Mouse (Mus musculus): ENCODE results near the gene Agt. TPM values are rescaled to one million over a fixed set of nuclear protein-coding genes. Genes with fewer than 3 reads are reported as not detected.

Agt gene
- polyA plus RNA-seq, 1 experiment from 2014 or later, result 183 TPM

GRCm38 (mm10) chr8:124551011-124551661 lies 18.4 kb downstream of the Agt start:
- peaks cover 64% of the 10 kb centered on the region for H3K36me3 ChIP-seq (replicated peaks)
- H3K27ac ChIP-seq (replicated peaks), result no peak overlapping the region
- H3K4me3 ChIP-seq (replicated peaks), result no peak overlapping the region
- no peaks in the 10 kb centered on the region for H3K27me3 ChIP-seq
- ATAC-seq (ENCODE audit: insufficient read depth), result no peak
- H3K4me2 ChIP-seq, result no peak overlapping the region
- 87% methylated on average over 15 of the region's 15 CpGs for WGBS (ENCODE audit: insufficient replicate concordance)
- no peaks in the 10 kb centered on the region for H3K4me1 ChIP-seq (replicated peaks)
- H3K9ac ChIP-seq, result no peak overlapping the region
- H3K9me3 ChIP-seq (replicated peaks), result no peaks in the 10 kb centered on the region

GRCm38 (mm10) chr8:124548187-124548586 lies 21.3 kb downstream of the Agt start:
- Histone ChIP-seq H3K4me2 (no peak overlapping the region), H3K36me3 (replicated peaks) (peaks cover 92% of the 10 kb centered on the region), H3K27ac (replicated peaks) (no peak overlapping the region), H3K4me1 (replicated peaks) (no peaks in the 10 kb centered on the region), H3K4me3 (replicated peaks) (no peak overlapping the region), H3K9ac (no peak overlapping the region), H3K9me3 (replicated peaks) (no peaks in the 10 kb centered on the region), H3K27me3 (no peaks in the 10 kb centered on the region)
- ATAC-seq (ENCODE audit: insufficient read depth), result no peak
- WGBS (ENCODE audit: insufficient replicate concordance), result 73% methylated on average over 1 of the region's 1 CpGs

GRCm38 (mm10) chr8:124547269-124547668 lies 22.2 kb downstream of the Agt start:
- Histone ChIP-seq H3K27ac (replicated peaks) (no peak overlapping the region), H3K9ac (no peak overlapping the region), H3K27me3 (no peaks in the 10 kb centered on the region), H3K4me2 (no peak overlapping the region), H3K4me3 (replicated peaks) (no peak overlapping the region), H3K9me3 (replicated peaks) (no peaks in the 10 kb centered on the region), H3K4me1 (replicated peaks) (no peaks in the 10 kb centered on the region), H3K36me3 (replicated peaks) (peaks cover 95% of the 10 kb centered on the region)
- ATAC-seq (ENCODE audit: insufficient read depth), result no peak
- WGBS (ENCODE audit: insufficient replicate concordance), result 66% methylated on average over 11 of the region's 11 CpGs

GRCm38 (mm10) chr8:124546815-124547214 lies 22.7 kb downstream of the Agt start:
- H3K27ac ChIP-seq (replicated peaks), result no peak overlapping the region
- H3K36me3 ChIP-seq (replicated peaks), result peaks cover 95% of the 10 kb centered on the region
- H3K9ac ChIP-seq, result no peak overlapping the region
- H3K4me1 ChIP-seq (replicated peaks), result no peaks in the 10 kb centered on the region
- no peaks in the 10 kb centered on the region for H3K27me3 ChIP-seq
- H3K4me3 ChIP-seq (replicated peaks), result no peak overlapping the region
- no peak overlapping the region for H3K4me2 ChIP-seq
- WGBS (ENCODE audit: insufficient replicate concordance), result 81% methylated on average over 7 of the region's 7 CpGs
- ATAC-seq (ENCODE audit: insufficient read depth), result no peak
- H3K9me3 ChIP-seq (replicated peaks), result no peaks in the 10 kb centered on the region

GRCm38 (mm10) chr8:124546371-124546770 lies 23.1 kb downstream of the Agt start:
- no peak for ATAC-seq (ENCODE audit: insufficient read depth)
- H3K4me3 ChIP-seq (replicated peaks), result no peak overlapping the region
- 78% methylated on average over 6 of the region's 6 CpGs for WGBS (ENCODE audit: insufficient replicate concordance)
- H3K9ac ChIP-seq, result no peak overlapping the region
- H3K4me1 ChIP-seq (replicated peaks), result no peaks in the 10 kb centered on the region
- H3K27me3 ChIP-seq, result no peaks in the 10 kb centered on the region
- no peak overlapping the region for H3K4me2 ChIP-seq
- H3K9me3 ChIP-seq (replicated peaks), result no peaks in the 10 kb centered on the region
- peaks cover 95% of the 10 kb centered on the region for H3K36me3 ChIP-seq (replicated peaks)
- no peak overlapping the region for H3K27ac ChIP-seq (replicated peaks)

GRCm38 (mm10) chr8:124543272-124543671 lies 26.2 kb downstream of the Agt start:
- H3K9ac ChIP-seq, result no peak overlapping the region
- no peaks in the 10 kb centered on the region for H3K4me1 ChIP-seq (replicated peaks)
- no peak overlapping the region for H3K4me3 ChIP-seq (replicated peaks)
- no peak overlapping the region for H3K27ac ChIP-seq (replicated peaks)
- no peak overlapping the region for H3K4me2 ChIP-seq
- no peaks in the 10 kb centered on the region for H3K9me3 ChIP-seq (replicated peaks)
- H3K36me3 ChIP-seq (replicated peaks), result peaks cover 95% of the 10 kb centered on the region
- H3K27me3 ChIP-seq, result no peaks in the 10 kb centered on the region
- WGBS (ENCODE audit: insufficient replicate concordance), result 83% methylated on average over 5 of the region's 5 CpGs
- no peak for ATAC-seq (ENCODE audit: insufficient read depth)

GRCm38 (mm10) chr8:124542001-124542400 lies 27.5 kb downstream of the Agt start:
- peaks cover 93% of the 10 kb centered on the region for H3K36me3 ChIP-seq (replicated peaks)
- ATAC-seq (ENCODE audit: insufficient read depth), result no peak
- H3K4me3 ChIP-seq (replicated peaks), result no peak overlapping the region
- no peak overlapping the region for H3K4me2 ChIP-seq
- WGBS (ENCODE audit: insufficient replicate concordance), result 72% methylated on average over 4 of the region's 4 CpGs
- H3K9ac ChIP-seq, result no peak overlapping the region
- H3K27ac ChIP-seq (replicated peaks), result no peak overlapping the region
- no peaks in the 10 kb centered on the region for H3K27me3 ChIP-seq
- no peaks in the 10 kb centered on the region for H3K9me3 ChIP-seq (replicated peaks)
- no peaks in the 10 kb centered on the region for H3K4me1 ChIP-seq (replicated peaks)

- H3K9me3 ChIP-seq (replicated peaks), result no peaks in the 10 kb centered on the region
- no peak overlapping the region for H3K27ac ChIP-seq (replicated peaks)
- no peak overlapping the region for H3K9ac ChIP-seq
- 0 out of 2 replicates have a peak, but pooled peaks have one; percentile 22 for ATAC-seq (ENCODE audit: insufficient read depth)
- H3K4me3 ChIP-seq (replicated peaks), result no peak overlapping the region
- H3K4me1 ChIP-seq (replicated peaks), result no peaks in the 10 kb centered on the region
- H3K4me2 ChIP-seq, result no peak overlapping the region
- H3K27me3 ChIP-seq, result no peaks in the 10 kb centered on the region
- 75% methylated on average over 12 of the region's 12 CpGs for WGBS (ENCODE audit: insufficient replicate concordance)
- H3K36me3 ChIP-seq (replicated peaks), result peaks cover 89% of the 10 kb centered on the region
Observed at GRCm38 (mm10) chr8:124540906-124541305, 28.6 kb downstream of the Agt start.

- H3K9ac ChIP-seq, result no peak overlapping the region
- ATAC-seq (ENCODE audit: insufficient read depth), result no peak
- H3K4me2 ChIP-seq, result no peak overlapping the region
- H3K4me1 ChIP-seq (replicated peaks), result no peaks in the 10 kb centered on the region
- no peak overlapping the region for H3K27ac ChIP-seq (replicated peaks)
- peaks cover 82% of the 10 kb centered on the region for H3K36me3 ChIP-seq (replicated peaks)
- H3K27me3 ChIP-seq, result no peaks in the 10 kb centered on the region
- WGBS (ENCODE audit: insufficient replicate concordance), result 91% methylated on average over 5 of the region's 5 CpGs
- H3K4me3 ChIP-seq (replicated peaks), result no peak overlapping the region
- H3K9me3 ChIP-seq (replicated peaks), result no peaks in the 10 kb centered on the region
Observed at GRCm38 (mm10) chr8:124535451-124535850, 34.1 kb downstream of the Agt start.

- peaks cover 78% of the 10 kb centered on the region for H3K36me3 ChIP-seq (replicated peaks)
- no peak overlapping the region for H3K4me3 ChIP-seq (replicated peaks)
- H3K9me3 ChIP-seq (replicated peaks), result no peaks in the 10 kb centered on the region
- no peaks in the 10 kb centered on the region for H3K4me1 ChIP-seq (replicated peaks)
- H3K27me3 ChIP-seq, result no peaks in the 10 kb centered on the region
- no peak for ATAC-seq (ENCODE audit: insufficient read depth)
- no peak overlapping the region for H3K4me2 ChIP-seq
- no peak overlapping the region for H3K9ac ChIP-seq
- 82% methylated on average over 3 of the region's 3 CpGs for WGBS (ENCODE audit: insufficient replicate concordance)
- H3K27ac ChIP-seq (replicated peaks), result no peak overlapping the region
Observed at GRCm38 (mm10) chr8:124532626-124533025, 36.9 kb downstream of the Agt start.

GRCm38 (mm10) chr8:124530996-124531395 lies 38.5 kb downstream of the Agt start:
- no peaks in the 10 kb centered on the region for H3K9me3 ChIP-seq (replicated peaks)
- H3K4me2 ChIP-seq, result no peak overlapping the region
- H3K4me1 ChIP-seq (replicated peaks), result no peaks in the 10 kb centered on the region
- no peak overlapping the region for H3K9ac ChIP-seq
- H3K27ac ChIP-seq (replicated peaks), result no peak overlapping the region
- peaks cover 85% of the 10 kb centered on the region for H3K36me3 ChIP-seq (replicated peaks)
- WGBS (ENCODE audit: insufficient replicate concordance), result 69% methylated on average over 4 of the region's 4 CpGs
- no peak overlapping the region for H3K4me3 ChIP-seq (replicated peaks)
- no peaks in the 10 kb centered on the region for H3K27me3 ChIP-seq
- ATAC-seq (ENCODE audit: insufficient read depth), result no peak

GRCm38 (mm10) chr8:124530556-124530955 lies 39.0 kb downstream of the Agt start:
- H3K9me3 ChIP-seq (replicated peaks), result no peaks in the 10 kb centered on the region
- H3K36me3 ChIP-seq (replicated peaks), result peaks cover 85% of the 10 kb centered on the region
- H3K4me1 ChIP-seq (replicated peaks), result no peaks in the 10 kb centered on the region
- H3K4me2 ChIP-seq, result no peak overlapping the region
- H3K4me3 ChIP-seq (replicated peaks), result no peak overlapping the region
- WGBS (ENCODE audit: insufficient replicate concordance), result 83% methylated on average over 7 of the region's 7 CpGs
- H3K27me3 ChIP-seq, result no peaks in the 10 kb centered on the region
- no peak overlapping the region for H3K9ac ChIP-seq
- no peak overlapping the region for H3K27ac ChIP-seq (replicated peaks)
- ATAC-seq (ENCODE audit: insufficient read depth), result no peak
